Mouse (Mus musculus): Measurements from ENCODE around the gene Ctsw.

Gene Ctsw

GRCm38 (mm10) chr19:5461411-5461810 is 6.9 kb downstream of the Ctsw start:
- DNase-seq, result peak; percentile 93

- DNase-seq, result peak; percentile 98
Measured at GRCm38 (mm10) chr19:5460465-5460911, 7.8 kb downstream of the Ctsw start, which contains the start of gene Fibp. Fibp (plus strand) TSS chr19:5460615.

GRCm38 (mm10) chr19:5459896-5460295 is 8.4 kb downstream of the Ctsw start:
- no peak for DNase-seq

GRCm38 (mm10) chr19:5459019-5459418 is 9.3 kb downstream of the Ctsw start:
- peak; percentile 94 for DNase-seq

GRCm38 (mm10) chr19:5457746-5458442 is 10.4 kb downstream of the Ctsw start, which contains the start of gene Ccdc85b:
Ccdc85b (minus strand) TSS chr19:5457894.
- no peak for DNase-seq

GRCm38 (mm10) chr19:5456922-5457745 is 11.2 kb downstream of the Ctsw start:
- DNase-seq, result peak; percentile 100

- DNase-seq, result peak; percentile 98
Measured at GRCm38 (mm10) chr19:5456241-5456921, 11.9 kb downstream of the Ctsw start.

GRCm38 (mm10) chr19:5455568-5455967 is 12.7 kb downstream of the Ctsw start:
- DNase-seq, result peak; percentile 88

GRCm38 (mm10) chr19:5455037-5455436 is 13.3 kb downstream of the Ctsw start:
- peak; percentile 92 for DNase-seq

GRCm38 (mm10) chr19:5451766-5452165 is 16.5 kb downstream of the Ctsw start:
- DNase-seq, result no peak

- DNase-seq, result no peak
Measured at GRCm38 (mm10) chr19:5449673-5450072, 18.6 kb downstream of the Ctsw start.

GRCm38 (mm10) chr19:5448354-5449150 is 19.8 kb downstream of the Ctsw start:
- DNase-seq, result peak; percentile 94

GRCm38 (mm10) chr19:5447515-5448353 is 20.6 kb downstream of the Ctsw start, which contains the start of gene Fosl1:
Fosl1 (plus strand) TSS chr19:5447547.
- peak; percentile 97 for DNase-seq

GRCm38 (mm10) chr19:5445747-5446146 is 22.6 kb downstream of the Ctsw start:
- no peak for DNase-seq

GRCm38 (mm10) chr19:5444954-5445353 is 23.4 kb downstream of the Ctsw start:
- DNase-seq, result no peak

GRCm38 (mm10) chr19:5444371-5444908 is 23.9 kb downstream of the Ctsw start:
- DNase-seq, result no peak

GRCm38 (mm10) chr19:5433951-5434350 is 34.4 kb downstream of the Ctsw start:
- no peak for DNase-seq

- peak; percentile 97 for DNase-seq
Measured at GRCm38 (mm10) chr19:5432992-5433852, 35.1 kb downstream of the Ctsw start.

GRCm38 (mm10) chr19:5431911-5432464 is 36.3 kb downstream of the Ctsw start:
- DNase-seq, result peak; percentile 94

- DNase-seq, result no peak
Measured at GRCm38 (mm10) chr19:5430408-5430807, 37.9 kb downstream of the Ctsw start.
